Mouse (Mus musculus) ES-Bruce4 (cell line): ENCODE data around the gene Adprh.

Experiments used
- CTCF ChIP-seq: IDR thresholded peaks from one replicate; pipeline ENCODE4 v1.8.1; 2011; ENCODE audit warnings: low read depth, low read length
- EP300 ChIP-seq: IDR thresholded peaks from 2 replicates; pipeline ENCODE4 v1.6.1; 2011; ENCODE audit warnings: low read depth, low read length; ENCODE audit not compliant: insufficient read depth
- POLR2A ChIP-seq: IDR thresholded peaks from one replicate; pipeline ENCODE4 v1.8.1; 2011; ENCODE audit warnings: low read length; ENCODE audit not compliant: insufficient read depth

DNA sequence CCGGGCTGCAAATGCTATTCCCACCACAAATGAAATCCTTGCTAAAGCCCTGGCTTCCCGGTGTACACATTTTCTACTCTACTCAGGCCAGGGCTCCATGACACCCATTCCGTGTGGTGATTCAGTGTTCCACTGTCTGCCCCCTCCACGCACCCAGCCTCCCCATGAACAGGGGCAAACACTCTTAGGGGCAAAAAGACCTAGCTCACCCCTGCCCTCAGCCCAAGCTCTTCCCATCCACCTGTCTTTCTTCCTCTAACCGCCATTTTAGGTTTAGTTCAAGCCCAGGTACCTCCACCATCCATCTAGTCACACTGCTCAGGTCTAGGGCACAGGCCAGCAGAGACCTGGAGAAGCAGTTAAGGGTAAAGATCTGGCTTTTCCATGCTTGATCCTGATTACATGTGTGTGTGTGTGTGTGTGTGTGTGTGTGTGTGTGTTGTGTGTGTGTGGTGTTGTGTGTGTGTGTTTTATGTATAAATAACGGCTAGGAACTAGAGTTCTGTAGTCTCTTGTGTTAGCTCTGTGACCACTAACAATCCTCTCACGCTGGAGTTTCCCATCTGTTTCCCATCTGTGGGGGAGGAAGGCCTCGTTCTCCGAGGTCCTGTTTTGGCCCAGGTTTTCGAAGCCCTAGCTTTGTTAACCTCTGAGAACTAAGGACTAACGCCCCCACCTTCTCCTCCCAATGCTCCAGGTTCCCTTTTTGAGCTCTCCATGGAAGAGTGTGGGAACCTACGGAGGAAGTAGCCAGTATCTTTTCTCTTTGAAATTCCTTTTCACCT lies 890 bp downstream of the Adprh start:
- no peak for TF ChIP-seq CTCF
- no peak for TF ChIP-seq POLR2A
- TF ChIP-seq EP300: no peak
